Mouse (Mus musculus) liver, embryonic 16.5 days (tissue): ENCODE data around the gene Shmt2. TPM values are rescaled to one million over a fixed set of nuclear protein-coding genes. Genes with fewer than 3 reads are reported as not detected.

Experiments
- ATAC-seq: fragments of 200-750 bp; cut with Nextera tagmentation; 2 replicates; pipeline ENCODE4 v1.8.0; 2017; ENCODE audit warnings: low read depth, mild to moderate bottlenecking, moderate number of reproducible peaks, moderate library complexity
- H3K27ac ChIP-seq: fragments of 300-500 bp; sonication (generic); 2 replicates; pipeline ENCODE4 v1.5.1; 2014; ENCODE audit warnings: mild to moderate bottlenecking, low read length
- H3K27me3 ChIP-seq: fragments of 300-500 bp; sonication (generic); 2 replicates; pipeline ENCODE4 v1.6.1; 2014; ENCODE audit warnings: low read depth, low read length, mixed read lengths; ENCODE audit not compliant: control insufficient read depth, insufficient read depth
- H3K36me3 ChIP-seq: fragments of 300-500 bp; sonication (generic); 2 replicates; pipeline ENCODE4 v1.6.1; 2014; ENCODE audit warnings: mild to moderate bottlenecking; ENCODE audit not compliant: control insufficient read depth, insufficient read depth
- H3K4me1 ChIP-seq: fragments of 300-500 bp; sonication (generic); 2 replicates; pipeline ENCODE4 v1.6.1; 2014; ENCODE audit warnings: low read depth, low read length, mixed read lengths; ENCODE audit not compliant: control insufficient read depth
- H3K4me2 ChIP-seq: fragments of 300-500 bp; sonication (generic); 2 replicates; pipeline ENCODE4 v1.6.1; 2014; ENCODE audit warnings: low read depth, low read length, mixed read lengths
- H3K4me3 ChIP-seq: fragments of 300-500 bp; sonication (generic); 2 replicates; pipeline ENCODE4 v1.5.1; 2014; ENCODE audit warnings: low read depth, mild to moderate bottlenecking, low read length
- H3K9ac ChIP-seq: fragments of 300-500 bp; sonication (generic); 2 replicates; pipeline ENCODE4 v1.6.1; 2014; ENCODE audit warnings: low read depth, low read length
- H3K9me3 ChIP-seq: fragments of 300-500 bp; sonication (generic); replicated peaks from 2 replicates; pipeline ENCODE4 v1.6.1; 2016; ENCODE audit warnings: low read length; ENCODE audit not compliant: control insufficient read depth
- WGBS: fragments of 180-500 bp; shearing (Covaris S2); extraction: QIAGEN DNeasy Blood & Tissue Kit; methylation state at CpG from one replicate; pipeline ENCODE4 v1.1.7; 2014; ENCODE audit not compliant: insufficient replicate concordance; 5-methylcytosine and 5-hydroxymethylcytosine counted together
- polyA plus RNA-seq: library from polyadenylated mRNA; unstranded; fragments of >200 nt; fragmentation: Nextera tagmentation; extraction: Ambion mirVana; gene quantifications from 2 replicates; pipeline ENCODE4 v1.2.1, GENCODE M21; 2015

Gene Shmt2
- polyA plus RNA-seq, 1 experiment from 2014 or later = 183 TPM

DNA sequence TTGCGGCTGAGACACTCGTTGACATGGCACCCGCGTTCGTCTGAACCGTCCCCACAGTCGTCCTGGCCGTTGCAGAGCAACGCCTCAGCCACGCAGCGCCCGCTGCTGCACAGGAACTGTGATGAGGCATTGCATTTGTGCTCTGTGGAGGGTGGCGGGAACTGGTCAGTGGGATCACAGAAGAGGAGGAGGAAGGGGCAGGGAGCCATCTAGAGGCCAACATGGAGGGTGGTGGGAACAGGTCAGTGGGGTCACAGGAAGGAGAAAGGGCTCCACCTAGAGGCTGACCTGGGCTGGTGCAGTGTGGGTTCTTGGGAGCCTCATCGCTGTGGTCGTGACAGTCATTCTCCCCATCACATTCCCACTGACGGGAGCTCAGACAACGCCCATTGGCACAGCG, 33.5 kb upstream of the Shmt2 start:
- Histone ChIP-seq H3K36me3 (peaks cover 14% of the 10 kb centered on the region), H3K4me1 (no peaks in the 10 kb centered on the region), H3K27ac (no peak overlapping the region), H3K9ac (no peak overlapping the region), H3K27me3 (no peaks in the 10 kb centered on the region), H3K4me2 (no peak overlapping the region), H3K9me3 (no peaks in the 10 kb centered on the region), H3K4me3 (no peak overlapping the region)
- 70% methylated on average over 18 of the region's 18 CpGs for WGBS
- ATAC-seq = no peak

DNA sequence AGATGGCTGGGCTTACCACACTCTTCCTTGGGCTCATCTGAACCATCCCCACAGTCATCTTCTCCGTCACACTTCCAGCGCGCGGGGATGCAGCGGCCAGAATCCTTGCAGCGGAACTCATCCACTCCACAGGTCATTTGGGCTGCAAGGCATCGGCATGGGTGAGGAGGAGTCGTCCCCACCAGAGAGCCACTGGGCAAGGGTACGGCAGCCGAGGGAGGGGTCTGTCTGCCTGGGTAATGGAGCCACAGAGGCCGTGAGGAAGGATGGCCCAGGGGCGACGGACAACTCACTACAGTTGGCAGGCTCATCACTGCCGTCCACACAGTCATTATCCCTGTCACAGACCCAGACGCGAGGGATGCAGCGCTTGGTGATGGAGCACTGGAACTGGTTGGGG, 27.6 kb upstream of the Shmt2 start:
- Histone ChIP-seq H3K27me3 (no peaks in the 10 kb centered on the region), H3K4me2 (no peak overlapping the region), H3K4me3 (no peak overlapping the region), H3K4me1 (no peaks in the 10 kb centered on the region), H3K36me3 (no peaks in the 10 kb centered on the region), H3K9me3 (no peaks in the 10 kb centered on the region), H3K27ac (no peak overlapping the region), H3K9ac (no peak overlapping the region)
- no peak for ATAC-seq
- WGBS = 80% methylated on average over 17 of the region's 17 CpGs

DNA sequence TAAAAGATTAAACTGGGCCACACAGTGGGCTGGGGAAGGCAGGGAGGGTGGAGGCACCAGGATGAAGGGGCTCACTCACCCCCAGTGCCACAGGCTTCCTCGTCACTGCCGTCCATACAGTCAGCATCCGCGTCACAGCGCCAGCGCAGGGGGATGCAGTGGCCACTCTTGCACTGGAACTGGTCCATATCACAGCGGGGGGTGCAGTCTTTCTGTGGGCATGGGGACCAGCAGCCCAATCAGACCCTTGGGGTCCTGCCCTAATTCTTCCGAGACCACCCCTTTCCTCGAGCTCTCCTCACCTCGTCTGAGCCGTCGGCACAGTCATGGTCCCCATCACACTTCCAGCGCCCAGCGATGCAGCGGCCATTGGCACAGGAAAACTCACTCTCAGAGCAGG, 26.0 kb upstream of the Shmt2 start:
- H3K4me3 ChIP-seq = no peak overlapping the region
- 82% methylated on average over 15 of the region's 15 CpGs for WGBS
- H3K4me2 ChIP-seq = no peak overlapping the region
- H3K27me3 ChIP-seq = no peaks in the 10 kb centered on the region
- H3K9me3 ChIP-seq = no peaks in the 10 kb centered on the region
- H3K4me1 ChIP-seq = no peaks in the 10 kb centered on the region
- no peak overlapping the region for H3K27ac ChIP-seq
- no peaks in the 10 kb centered on the region for H3K36me3 ChIP-seq
- no peak for ATAC-seq
- no peak overlapping the region for H3K9ac ChIP-seq

DNA sequence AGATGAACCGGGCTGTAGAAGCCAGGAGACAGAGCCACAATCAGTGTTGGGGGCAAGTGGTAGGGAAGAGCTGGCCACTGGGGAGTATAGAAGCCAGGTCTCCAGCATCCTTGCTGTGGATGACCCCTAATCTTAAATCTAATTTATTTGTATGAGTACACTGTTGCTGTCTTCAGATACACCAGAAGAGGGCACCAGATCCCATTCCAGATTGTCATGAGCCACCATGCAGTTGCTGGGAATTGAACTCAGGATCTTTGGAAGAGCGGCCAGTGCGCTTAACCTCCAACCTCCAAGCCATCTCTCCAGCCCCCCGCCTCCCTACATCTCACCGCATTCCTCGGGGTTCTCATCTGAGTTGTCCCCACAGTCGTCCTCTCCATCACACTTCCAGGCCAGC, 24.3 kb upstream of the Shmt2 start:
- Histone ChIP-seq H3K36me3 (no peaks in the 10 kb centered on the region), H3K27me3 (no peaks in the 10 kb centered on the region), H3K4me3 (no peak overlapping the region), H3K9ac (no peak overlapping the region), H3K9me3 (no peaks in the 10 kb centered on the region), H3K4me1 (no peaks in the 10 kb centered on the region), H3K27ac (no peak overlapping the region), H3K4me2 (no peak overlapping the region)
- 70% methylated on average over 7 of the region's 7 CpGs for WGBS
- no peak for ATAC-seq

DNA sequence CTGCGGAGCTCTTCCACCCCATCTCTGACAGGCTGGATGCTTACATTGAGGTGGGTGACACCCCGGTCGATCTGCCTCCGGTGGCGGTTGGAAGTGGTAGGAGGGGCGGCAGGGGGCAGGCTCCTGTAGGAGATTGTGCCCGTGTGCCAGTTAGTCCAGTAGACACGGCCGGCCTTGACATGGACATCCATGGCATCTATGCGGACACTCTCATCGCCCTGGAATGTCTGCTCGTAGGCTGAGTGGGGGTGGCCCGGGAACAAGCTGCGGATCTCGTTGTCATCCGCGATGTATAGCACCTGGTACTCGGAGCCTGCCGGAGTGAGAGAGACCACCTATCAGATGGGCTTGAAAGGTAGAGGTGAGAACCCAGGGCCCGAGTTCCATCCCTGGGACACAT, 22.1 kb upstream of the Shmt2 start:
- Histone ChIP-seq H3K4me1 (no peaks in the 10 kb centered on the region), H3K27me3 (no peaks in the 10 kb centered on the region), H3K9me3 (no peaks in the 10 kb centered on the region), H3K4me3 (no peak overlapping the region), H3K27ac (no peak overlapping the region), H3K9ac (no peak overlapping the region), H3K4me2 (no peak overlapping the region), H3K36me3 (no peaks in the 10 kb centered on the region)
- no peak for ATAC-seq
- 80% methylated on average over 20 of the region's 20 CpGs for WGBS

DNA sequence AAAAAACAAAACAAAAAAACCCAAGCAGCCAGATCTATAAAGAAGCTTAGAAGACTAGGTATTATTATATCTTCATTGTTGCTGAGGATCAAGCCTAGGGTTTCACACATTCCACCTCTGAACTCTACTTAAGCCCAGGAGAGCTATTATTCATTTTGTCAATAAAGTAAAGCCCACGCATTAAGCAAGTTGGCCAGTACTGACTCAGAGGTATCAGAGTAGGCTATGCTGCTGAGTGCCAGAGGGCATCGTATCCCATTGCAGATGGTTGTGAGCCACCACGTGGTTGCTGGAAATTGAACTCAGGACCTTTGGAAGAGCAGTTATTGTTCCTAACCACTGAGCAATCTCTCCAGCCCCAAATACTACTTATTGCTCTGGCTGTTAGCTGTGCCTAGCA, 21.7 kb upstream of the Shmt2 start:
- no peaks in the 10 kb centered on the region for H3K36me3 ChIP-seq
- WGBS = 70% methylated on average over 3 of the region's 3 CpGs
- H3K4me2 ChIP-seq = no peak overlapping the region
- H3K27ac ChIP-seq = no peak overlapping the region
- no peaks in the 10 kb centered on the region for H3K9me3 ChIP-seq
- no peaks in the 10 kb centered on the region for H3K27me3 ChIP-seq
- no peak for ATAC-seq
- no peak overlapping the region for H3K4me3 ChIP-seq
- H3K9ac ChIP-seq = no peak overlapping the region
- H3K4me1 ChIP-seq = no peaks in the 10 kb centered on the region

DNA sequence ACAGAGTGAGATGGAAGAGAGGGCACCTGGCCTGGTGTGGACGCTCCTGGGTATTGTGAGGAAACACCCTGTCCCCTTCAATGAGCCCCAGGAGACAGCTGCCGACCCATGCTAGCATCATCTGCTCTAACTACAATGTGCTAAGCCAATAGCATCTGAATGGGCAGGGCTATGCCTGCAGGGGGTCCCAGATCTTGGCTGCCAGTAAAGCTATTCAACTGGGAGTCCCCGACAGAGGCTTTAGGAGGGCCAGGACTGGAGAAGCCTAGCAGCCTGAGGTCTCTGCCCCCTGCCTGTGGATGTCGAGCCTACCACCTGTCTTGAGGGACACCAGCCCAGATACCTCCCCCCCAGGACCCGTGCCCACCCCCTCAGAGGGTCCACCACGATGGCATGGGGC, 20.5 kb upstream of the Shmt2 start:
- 43% methylated on average over 6 of the region's 6 CpGs for WGBS
- peaks cover 1% of the 10 kb centered on the region; the same call in 1 of the 2 replicates for H3K27me3 ChIP-seq
- H3K36me3 ChIP-seq = no peaks in the 10 kb centered on the region
- ATAC-seq = no peak
- H3K4me1 ChIP-seq = no peaks in the 10 kb centered on the region
- H3K9ac ChIP-seq = no peak overlapping the region
- no peak overlapping the region for H3K4me2 ChIP-seq
- no peaks in the 10 kb centered on the region for H3K9me3 ChIP-seq
- no peak overlapping the region for H3K27ac ChIP-seq
- no peak overlapping the region for H3K4me3 ChIP-seq

DNA sequence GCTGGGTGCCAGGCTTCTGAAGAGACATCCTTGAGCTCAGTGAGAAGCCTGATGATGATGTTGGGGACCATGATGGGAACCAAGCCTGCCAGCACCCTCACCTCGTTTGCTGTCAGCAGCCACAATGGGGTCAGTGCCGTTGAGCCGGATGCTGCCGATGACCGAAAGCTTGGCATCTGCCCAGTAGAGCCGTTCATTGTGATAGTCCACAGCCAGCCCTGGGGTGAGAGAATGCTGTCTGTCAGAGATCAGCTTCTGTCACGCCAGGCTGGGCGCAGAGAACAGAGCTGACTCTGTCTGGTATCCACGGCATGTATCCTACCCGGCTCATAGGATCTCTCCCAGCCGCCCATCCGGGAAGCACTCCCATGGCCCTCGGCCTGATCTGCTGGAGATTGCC, 19.8 kb upstream of the Shmt2 start:
- H3K4me3 ChIP-seq = no peak overlapping the region
- H3K4me2 ChIP-seq = no peak overlapping the region
- H3K9ac ChIP-seq = no peak overlapping the region
- no peak overlapping the region for H3K27ac ChIP-seq
- H3K4me1 ChIP-seq = no peaks in the 10 kb centered on the region
- H3K27me3 ChIP-seq = peaks cover 4% of the 10 kb centered on the region; the same call in 1 of the 2 replicates
- 71% methylated on average over 13 of the region's 13 CpGs for WGBS
- H3K9me3 ChIP-seq = no peaks in the 10 kb centered on the region
- no peak for ATAC-seq
- no peaks in the 10 kb centered on the region for H3K36me3 ChIP-seq

DNA sequence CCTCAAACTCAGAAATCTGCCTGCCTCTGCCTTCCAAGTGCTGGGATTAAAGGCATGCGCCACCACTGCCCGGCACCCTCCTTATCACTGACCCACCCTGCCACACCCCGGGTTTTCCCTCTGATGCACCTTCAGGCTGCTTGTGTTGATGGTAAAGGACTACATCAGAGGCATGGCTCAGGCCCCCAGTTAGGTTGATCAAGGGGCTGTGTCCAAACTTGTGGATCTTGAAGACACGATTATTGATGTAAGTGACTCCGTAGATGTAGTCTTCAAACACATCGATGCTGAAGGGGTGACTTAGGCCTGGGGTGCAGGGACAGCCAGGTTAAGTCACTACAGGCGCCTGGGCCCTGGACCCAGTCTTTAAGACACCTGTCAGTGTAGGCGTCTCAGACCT, 19.3 kb upstream of the Shmt2 start:
- no peaks in the 10 kb centered on the region for H3K4me1 ChIP-seq
- peaks cover 8% of the 10 kb centered on the region for H3K27me3 ChIP-seq
- H3K4me3 ChIP-seq = no peak overlapping the region
- no peak overlapping the region for H3K27ac ChIP-seq
- no peak overlapping the region for H3K4me2 ChIP-seq
- no peak for ATAC-seq
- H3K9ac ChIP-seq = no peak overlapping the region
- H3K9me3 ChIP-seq = no peaks in the 10 kb centered on the region
- no peaks in the 10 kb centered on the region for H3K36me3 ChIP-seq
- 71% methylated on average over 8 of the region's 8 CpGs for WGBS
